Mouse (Mus musculus): ENCODE results near the gene Lmo7.

- TF ChIP-seq POLR2A (IDR thresholded peaks at IDR 0.05; ENCODE audit: control insufficient read depth, low read depth, low read length) (no peak), CTCF (IDR thresholded peaks at IDR 0.05; ENCODE audit: control insufficient read depth, insufficient read depth, insufficient replicate concordance, low read depth, low read length) (no peak)
Measured at GRCm38 (mm10) chr14:101859305-101859886, 129.6 kb downstream of the Lmo7 start.
